Mouse (Mus musculus): ENCODE measurements around the gene Cyp2b23.

- no peak for TF ChIP-seq USF2 (IDR thresholded peaks at IDR 0.05; ENCODE audit: borderline replicate concordance in 1 of 2, insufficient read depth in 1 of 2, low read depth in 1 of 2, low read length in 2 of 2)
- no peak for TF ChIP-seq POLR2A (IDR thresholded peaks at IDR 0.05; ENCODE audit: control insufficient read depth in 1 of 2, insufficient read depth in 1 of 2, low read depth in 1 of 2, low read length in 2 of 2, poor library complexity in 1 of 2)
- TF ChIP-seq MAX (IDR thresholded peaks at IDR 0.05; ENCODE audit: low read length), result no peak
- TF ChIP-seq CHD1 (IDR thresholded peaks at IDR 0.05; ENCODE audit: low read depth, low read length), result no peak
- no peak for TF ChIP-seq ELF1 (IDR thresholded peaks at IDR 0.05; ENCODE audit: low read depth, low read length)
- TF ChIP-seq USF1 (IDR thresholded peaks at IDR 0.05; ENCODE audit: low read depth, low read length), result no peak
- no peak for TF ChIP-seq CTCF (IDR thresholded peaks at IDR 0.05 in 2 of 3, conservative IDR thresholded peaks at IDR 0.05 in 1 of 3; ENCODE audit: control insufficient read depth in 1 of 3, insufficient read depth in 1 of 3, low read depth in 2 of 3, low read length in 3 of 3, poor library complexity in 1 of 3, severe bottlenecking in 1 of 3)
- TF ChIP-seq SIN3A (IDR thresholded peaks at IDR 0.05; ENCODE audit: low read length), result no peak
- no peak for TF ChIP-seq TBP (IDR thresholded peaks at IDR 0.05; ENCODE audit: low read depth, low read length)
- no peak for TF ChIP-seq TAL1 (IDR thresholded peaks at IDR 0.05; ENCODE audit: low read length)
- TF ChIP-seq NRF1 (IDR thresholded peaks at IDR 0.05; ENCODE audit: insufficient read depth, low read depth, low read length, poor library complexity, severe bottlenecking), result no peak
- no peak for TF ChIP-seq NELFE (IDR thresholded peaks at IDR 0.05; ENCODE audit: low read depth, low read length)
These were observed at the start of gene Cyp2b23 for GRCm38 (mm10) chr7:26686337-26686736.
